Mouse (Mus musculus) frontal cortex, postnatal 14 days (tissue): ENCODE measurements at regions not wholly inside any gene's neighbourhood (a gene's known extent, or its start where the extent isn't known, plus 50 kb on each side); places are given as distances from the start of the nearest gene placed in this dataset.
A peak's percentile ranks its signal among the peaks of the same experiment; 100 is the strongest.
"Not testable (repeated sequence)": the region's sequence is repeated elsewhere in the genome, so short reads cannot be mapped to it uniquely, and the experiment has no call there.

ENCODE experiments used
- DNase-seq, 2 experiments: peaks; one replicate each; pipeline ENCODE4 v3.0.0; 2022; ENCODE audit warnings: low spot score in 2 of 2

DNA sequence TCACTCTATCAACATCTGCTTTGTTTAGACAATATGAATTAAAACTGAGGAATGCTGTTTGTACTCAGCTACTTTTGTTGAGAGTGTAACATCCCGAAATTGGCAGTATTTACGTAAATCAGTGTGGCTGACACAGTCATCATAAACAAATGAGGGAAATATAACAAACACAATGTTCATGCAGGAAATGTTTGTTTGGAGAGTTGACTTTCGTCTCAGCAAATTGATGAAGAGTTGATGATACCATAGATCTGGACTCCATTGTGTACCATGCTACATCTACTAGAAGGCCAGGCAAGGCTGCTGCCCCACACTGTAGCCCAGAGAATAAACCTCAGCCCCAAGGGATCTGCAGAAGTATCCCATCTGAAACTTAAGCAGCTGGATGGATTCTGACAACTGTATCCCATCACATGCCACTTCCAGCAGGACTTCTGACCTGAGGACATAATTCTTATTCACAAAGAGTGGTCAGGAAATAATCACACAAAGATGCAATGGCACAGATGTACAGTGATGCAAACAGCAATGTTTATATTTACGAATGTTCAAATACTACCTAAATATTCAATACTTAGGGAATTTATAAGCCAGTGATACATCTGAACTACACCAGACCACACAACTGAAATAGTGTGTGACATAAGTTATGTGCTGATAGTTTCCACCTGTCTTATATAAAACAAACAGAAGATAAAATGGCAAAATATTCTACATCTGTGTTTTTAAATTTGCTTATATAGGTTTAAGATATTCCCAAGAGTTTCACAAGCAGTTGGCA lies 51.3 kb downstream of the Gm21897 start:
- DNase-seq, result no peak

DNA sequence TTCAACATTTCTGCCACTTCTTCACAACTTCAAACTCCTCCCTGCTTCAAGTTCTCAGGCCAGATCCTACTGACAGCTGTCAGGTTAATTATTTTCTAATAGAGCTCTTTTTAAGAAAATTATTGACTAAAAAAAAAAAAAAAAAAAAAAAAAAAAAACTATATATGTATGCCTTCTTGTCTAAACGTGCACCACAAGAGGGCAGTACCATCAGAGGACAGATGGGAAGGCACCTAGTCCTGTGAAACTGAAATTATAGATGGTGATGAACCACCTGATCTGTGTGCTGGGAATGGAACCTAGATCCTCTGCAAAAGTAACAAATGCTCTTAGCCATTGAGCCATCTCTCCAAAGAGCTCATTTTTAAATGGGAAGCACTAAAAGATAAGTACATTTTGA lies 55.6 kb downstream of the Gm21897 start:
- DNase-seq, result no peak

DNA sequence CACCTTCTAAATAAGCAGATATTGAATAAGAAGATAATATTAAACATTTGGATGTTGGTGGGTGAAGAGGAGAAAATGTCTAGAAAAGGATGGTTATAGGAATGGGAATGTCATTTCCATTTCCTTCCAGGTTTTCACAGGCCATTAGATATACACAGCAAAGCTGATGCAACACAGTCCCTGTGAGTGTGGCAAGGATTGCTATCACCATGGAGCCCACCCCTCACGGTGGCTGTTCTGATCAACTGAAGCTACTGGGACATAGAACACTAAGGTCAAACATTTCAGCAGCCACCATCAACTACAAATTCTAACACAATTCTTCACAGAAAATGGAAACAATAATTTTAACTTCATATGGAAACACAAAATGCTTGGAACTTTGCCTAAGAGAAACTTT lies 56.7 kb downstream of the Gm21897 start:
- no peak for DNase-seq

DNA sequence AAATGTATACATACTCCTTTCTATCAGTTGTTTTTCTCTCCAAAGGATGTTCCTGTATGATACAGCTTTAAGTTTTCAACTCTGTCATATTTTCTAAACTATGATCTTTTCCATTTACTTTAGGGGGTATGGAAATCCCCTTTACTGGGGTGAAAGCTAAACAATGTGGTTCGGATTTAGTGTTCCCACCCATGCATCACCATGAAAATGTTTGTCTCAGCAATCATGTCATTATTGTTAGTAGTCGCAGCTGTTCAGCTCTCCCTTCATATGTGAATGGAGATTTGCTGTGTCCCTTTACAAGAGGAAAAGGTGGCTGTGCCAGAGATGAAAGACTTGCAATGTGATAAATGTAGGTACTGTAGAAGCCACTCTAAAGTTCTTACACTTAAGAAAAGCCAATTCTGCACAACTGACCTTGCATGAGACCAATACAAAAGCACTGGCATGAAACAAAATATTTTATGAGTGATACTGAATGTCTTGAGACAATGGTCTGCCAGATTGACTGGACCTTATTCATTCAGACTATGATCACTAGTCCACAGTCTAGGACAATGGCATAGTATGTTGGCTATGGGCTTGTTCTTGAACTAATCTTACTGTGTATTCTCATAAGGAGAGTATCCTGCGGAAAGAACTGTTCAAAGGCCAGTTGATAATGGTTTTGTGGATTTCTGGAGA lies 68.4 kb downstream of the Gm21897 start:
- DNase-seq, result no peak

DNA sequence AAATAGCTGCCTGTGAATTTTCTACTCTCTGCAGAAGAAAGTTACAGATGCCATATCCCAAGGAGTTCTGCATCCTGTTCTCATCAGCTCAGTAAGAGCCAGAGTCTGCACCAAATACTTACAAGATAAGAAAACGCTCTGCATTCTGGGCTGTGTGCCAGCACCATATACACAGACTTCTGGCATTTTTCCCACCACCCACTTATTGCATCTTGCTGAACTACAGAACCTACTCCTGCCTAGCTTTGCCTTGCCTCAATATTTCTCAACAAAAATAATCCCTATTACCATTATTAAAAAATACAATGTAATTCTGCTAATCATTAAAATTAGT lies 69.0 kb downstream of the Gm21897 start:
- DNase-seq, result peak in 1 of 2 experiments; percentile 27

DNA sequence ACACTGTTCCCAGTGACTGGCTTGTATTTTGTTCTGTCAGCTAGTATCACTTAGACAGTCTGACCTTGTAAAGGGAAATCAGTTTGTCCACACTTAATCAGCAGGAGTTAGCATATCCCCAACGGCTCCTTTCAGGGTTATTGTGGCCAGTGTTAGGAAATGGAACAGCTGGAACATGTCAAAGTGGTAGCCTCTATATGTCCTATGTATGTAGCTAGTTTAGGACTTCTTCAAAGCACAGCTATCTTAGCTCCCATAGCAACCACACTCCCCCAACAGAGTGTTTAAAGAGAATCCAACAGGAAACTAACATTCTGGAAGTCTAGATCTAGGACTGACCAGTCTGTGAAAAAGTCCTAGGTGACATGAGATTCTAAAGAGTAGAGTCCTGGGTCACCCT lies 72.6 kb downstream of the Gm21897 start:
- no peak for DNase-seq

DNA sequence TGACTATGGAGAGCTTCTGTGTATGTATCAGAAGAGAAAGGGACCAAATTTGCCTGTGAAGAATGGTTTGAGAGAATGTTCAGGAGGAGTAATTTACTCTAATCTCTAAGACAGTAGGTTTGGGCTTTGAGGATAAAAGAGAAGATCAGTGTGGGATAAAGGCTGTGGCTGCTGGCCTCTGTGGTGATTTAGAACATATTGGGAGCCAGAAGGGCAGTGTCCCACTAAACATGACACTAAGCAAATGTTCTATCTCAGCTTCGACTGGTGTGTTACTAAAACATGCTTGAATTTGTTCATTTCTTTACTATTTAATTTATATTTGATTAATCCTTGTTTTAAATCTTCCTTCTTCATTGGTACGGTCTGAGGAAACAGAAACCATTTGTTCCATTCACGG lies 113.1 kb downstream of the Gm21897 start:
- DNase-seq, result no peak

DNA sequence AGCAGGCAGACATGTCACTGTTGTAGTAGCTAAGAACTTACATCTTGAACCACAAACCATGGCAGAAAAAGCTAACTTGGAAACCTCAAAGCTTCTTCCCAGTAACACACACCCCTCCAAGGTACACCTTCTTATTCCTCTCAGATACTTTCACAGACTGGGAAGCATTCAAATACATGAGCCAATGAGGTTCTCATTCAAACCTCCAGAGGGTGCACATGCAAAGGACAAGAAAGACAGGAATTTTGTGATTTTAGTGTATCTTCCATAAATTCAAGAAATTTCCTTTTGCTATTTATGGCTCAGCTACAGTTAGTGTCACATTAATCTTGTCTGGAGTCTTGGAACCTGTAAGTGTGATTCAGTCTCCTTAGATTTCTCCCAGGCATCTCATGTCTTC lies 115.4 kb downstream of the Gm21897 start:
- DNase-seq, result no peak

DNA sequence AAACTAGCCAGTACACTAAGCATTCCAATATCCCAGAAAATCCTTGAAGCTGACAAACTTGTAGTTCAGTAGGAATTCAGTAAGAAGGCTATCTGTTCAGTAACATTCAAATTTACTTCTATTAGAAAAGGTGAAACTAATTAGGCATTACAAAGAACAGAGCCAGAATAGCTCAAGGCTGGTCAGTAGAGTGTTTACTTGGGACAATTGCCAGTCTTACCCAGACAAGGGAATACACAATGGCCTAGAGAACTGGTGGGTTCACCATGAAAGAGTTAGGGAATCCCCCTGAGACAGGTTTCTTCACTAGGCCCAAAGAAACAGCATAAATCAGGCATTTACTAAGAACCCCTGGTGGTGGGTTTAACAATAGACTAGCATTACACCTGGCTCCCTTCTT lies 145.6 kb downstream of the Gm21897 start:
- DNase-seq, result not testable (repeated sequence)

DNA sequence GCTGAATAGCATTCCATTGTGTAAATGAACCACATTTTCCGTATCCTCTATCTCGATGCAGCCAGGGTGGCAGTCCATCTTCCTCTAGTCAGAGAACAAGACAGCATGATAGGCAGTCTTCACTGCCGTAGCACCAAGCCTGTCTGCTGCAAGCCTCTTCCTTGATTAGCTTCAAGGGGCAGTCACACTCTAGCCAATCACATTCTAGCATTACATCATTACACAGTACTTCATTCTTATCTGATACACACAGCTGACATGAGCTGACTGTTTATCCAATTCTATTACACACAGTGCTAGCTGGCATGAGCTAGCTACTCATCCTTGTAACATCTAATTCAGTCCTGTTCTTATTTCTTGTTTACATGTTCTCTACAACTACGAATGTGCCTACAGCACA lies 156.6 kb downstream of the Gm21897 start:
- no peak for DNase-seq

DNA sequence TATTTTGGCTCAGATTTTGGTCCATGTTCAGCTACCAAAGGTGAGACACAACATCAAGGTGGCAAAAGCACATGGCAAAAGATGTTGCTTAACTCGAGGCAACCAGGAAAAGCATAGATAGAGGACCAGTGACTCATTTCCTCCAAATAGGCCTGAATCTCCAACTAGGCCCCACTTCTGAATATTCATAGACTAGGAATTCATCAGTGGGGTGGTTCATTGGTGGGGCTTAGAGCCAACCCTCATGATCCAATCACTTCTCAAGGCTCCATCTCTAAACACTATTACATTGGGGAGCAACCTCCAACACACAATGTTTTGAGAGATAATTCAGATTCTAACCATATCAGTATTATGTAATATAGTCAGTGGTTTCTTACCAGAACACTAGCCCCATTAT lies 161.6 kb downstream of the Gm21897 start:
- no peak for DNase-seq

DNA sequence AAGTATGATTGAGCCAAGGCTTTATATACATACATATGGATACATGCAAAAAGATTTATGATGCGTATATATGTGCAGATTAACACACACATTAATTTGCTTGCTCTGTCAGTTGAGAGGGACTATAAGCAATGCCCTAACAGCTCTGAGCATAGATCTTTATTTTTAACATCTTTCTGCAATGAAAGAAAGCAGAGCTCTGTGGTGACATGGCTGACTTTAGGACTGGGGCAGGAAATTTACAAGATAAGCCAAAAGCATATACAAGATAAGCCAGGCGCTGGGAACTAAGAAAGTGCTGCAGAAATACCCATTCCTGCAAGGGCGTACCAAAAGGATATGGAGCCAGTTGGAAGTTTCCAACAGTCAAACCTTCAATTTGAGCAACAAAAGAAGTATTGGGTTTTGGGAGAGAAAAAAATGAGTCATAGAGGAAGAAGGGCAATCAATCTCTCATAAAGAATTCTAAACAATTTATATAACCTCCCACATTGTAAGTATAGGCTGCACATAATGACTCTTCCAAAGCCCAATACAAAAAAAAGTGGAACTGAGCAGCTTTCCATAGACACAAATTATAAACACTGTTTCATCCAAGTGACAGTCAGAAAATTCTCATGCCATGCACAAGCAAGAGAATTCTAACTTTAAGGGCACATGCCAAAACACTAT lies 174.2 kb downstream of the Gm21897 start:
- no peak for DNase-seq

DNA sequence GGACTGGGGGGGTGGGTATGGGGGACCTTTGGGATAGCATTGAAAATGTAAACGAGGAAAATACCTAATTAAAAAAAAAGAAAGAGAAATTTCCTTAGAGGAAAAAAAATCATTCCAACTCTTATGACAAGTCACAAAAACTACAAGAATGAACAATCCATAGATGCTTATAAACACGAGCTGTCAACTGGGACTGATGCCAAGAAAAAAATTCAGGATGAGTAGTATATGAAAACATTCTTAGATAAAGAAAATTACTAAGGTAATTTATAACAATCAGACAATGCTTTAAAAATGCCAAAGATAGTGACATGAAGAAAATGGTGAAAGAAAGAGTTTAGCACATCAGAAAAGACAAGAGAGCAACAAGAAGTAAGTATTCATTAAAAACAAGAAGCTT lies 176.0 kb downstream of the Gm21897 start:
- no peak for DNase-seq
